Mouse (Mus musculus): ENCODE measurements around the gene LTO1. TPM values are rescaled to one million over a fixed set of nuclear protein-coding genes. Genes with fewer than 3 reads are reported as not detected.

LTO1 gene
- polyA plus RNA-seq, 2 experiments: 22.0 to 46.5 TPM

DNA sequence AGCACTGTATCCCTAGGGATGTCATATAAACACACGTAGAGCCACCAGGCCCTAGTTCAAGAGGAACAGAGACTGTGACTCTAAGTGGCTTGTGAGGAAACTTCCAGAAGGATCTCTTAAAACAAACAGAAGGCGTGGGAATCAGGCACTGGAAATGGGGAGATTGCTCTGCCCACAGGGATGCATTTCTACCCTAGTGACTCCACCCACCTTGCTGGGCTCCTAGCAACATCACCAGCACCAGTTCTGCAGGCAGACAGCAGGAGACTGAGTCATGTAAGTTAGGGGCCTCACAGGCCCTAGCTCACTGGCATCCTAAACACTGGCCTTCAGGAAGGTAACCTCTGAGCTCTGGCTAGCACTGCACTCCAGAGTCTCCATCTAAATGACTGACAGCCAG lies 23.0 kb upstream of the LTO1 start:
- H3K4me2 ChIP-seq (replicated peaks; ENCODE audit: low read depth, low read length, severe bottlenecking): no peak overlapping the region
- H3K9ac ChIP-seq (ENCODE audit: low read depth, low read length, severe bottlenecking): no peak overlapping the region
- no peak overlapping the region for H3K27ac ChIP-seq (replicated peaks; ENCODE audit: low read depth, low read length)
- WGBS: 61% methylated on average over 2 of the region's 2 CpGs
- peaks cover 8% of the 10 kb centered on the region for H3K4me1 ChIP-seq (ENCODE audit: control insufficient read depth, insufficient read depth, low read length)
- H3K4me3 ChIP-seq (replicated peaks; ENCODE audit: low read length): no peak overlapping the region
- ATAC-seq (ENCODE audit: low FRiP score, low read depth): no peak
- no peak for TF ChIP-seq POLR2A (IDR thresholded peaks at IDR 0.05; ENCODE audit: borderline replicate concordance, extremely low read depth, insufficient read depth, insufficient read length)
- no peaks in the 10 kb centered on the region for H3K36me3 ChIP-seq (ENCODE audit: control insufficient read depth, insufficient read depth, low read length)
- no peak for DNase-seq (ENCODE audit: low spot score)
- no peaks in the 10 kb centered on the region for H3K9me3 ChIP-seq (ENCODE audit: control insufficient read depth, low read length)
- peaks cover 24% of the 10 kb centered on the region for H3K27me3 ChIP-seq (ENCODE audit: control insufficient read depth, insufficient read depth, low read length)

DNA sequence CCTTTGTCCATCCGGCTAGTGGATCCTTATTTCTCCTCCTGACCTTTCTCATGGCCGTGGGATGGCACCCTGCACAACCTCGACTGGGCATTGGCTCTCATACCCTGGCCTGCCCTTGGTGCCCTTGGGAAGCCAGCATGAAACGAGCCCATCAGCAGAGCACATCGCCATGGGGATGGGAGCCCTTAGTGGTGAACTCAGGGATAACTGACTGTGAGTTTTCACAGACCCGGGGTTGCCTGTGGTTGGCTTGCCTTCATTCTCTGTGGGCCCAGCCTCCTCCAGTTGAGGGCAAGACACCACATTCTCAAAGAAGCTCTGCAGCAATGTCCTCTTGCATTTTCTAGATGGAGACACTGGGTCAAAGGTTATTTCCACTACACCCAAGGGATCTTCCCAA lies 22.6 kb upstream of the LTO1 start:
- peaks cover 29% of the 10 kb centered on the region for H3K27me3 ChIP-seq (ENCODE audit: control insufficient read depth, insufficient read depth, low read length)
- ATAC-seq (ENCODE audit: low FRiP score, low read depth): no peak
- WGBS: 53% methylated on average over 6 of the region's 6 CpGs

DNA sequence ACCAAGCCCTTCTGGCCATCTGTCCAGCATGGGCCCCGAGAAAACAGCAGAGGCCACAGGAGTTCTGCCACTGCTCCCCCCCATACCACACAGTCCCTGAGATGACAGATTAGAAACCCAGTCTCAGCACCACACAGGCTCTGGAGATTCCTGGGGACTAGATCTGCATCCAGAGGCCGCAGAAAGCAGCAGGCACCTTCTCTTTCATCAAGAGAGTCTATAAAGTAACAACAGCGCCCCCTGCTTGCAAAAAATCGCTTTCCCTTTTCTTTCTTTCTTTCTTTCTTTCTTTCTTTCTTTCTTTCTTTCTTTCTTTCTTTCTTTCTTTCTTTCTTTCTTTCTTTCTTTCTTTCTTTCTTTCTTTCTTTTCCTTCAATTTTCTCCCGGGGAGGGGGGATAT lies 20.7 kb upstream of the LTO1 start:
- Histone ChIP-seq H3K4me3 (replicated peaks; ENCODE audit: low read length) (no peak overlapping the region), H3K27ac (replicated peaks; ENCODE audit: low read depth, low read length) (no peak overlapping the region), H3K36me3 (ENCODE audit: control insufficient read depth, insufficient read depth, low read length) (no peaks in the 10 kb centered on the region), H3K9ac (ENCODE audit: low read depth, low read length, severe bottlenecking) (no peak overlapping the region), H3K27me3 (ENCODE audit: control insufficient read depth, insufficient read depth, low read length) (peaks cover 47% of the 10 kb centered on the region), H3K4me1 (ENCODE audit: control insufficient read depth, insufficient read depth, low read length) (peaks cover 6% of the 10 kb centered on the region), H3K4me2 (replicated peaks; ENCODE audit: low read depth, low read length, severe bottlenecking) (no peak overlapping the region), H3K9me3 (ENCODE audit: control insufficient read depth, low read length) (no peaks in the 10 kb centered on the region)
- ATAC-seq (ENCODE audit: low FRiP score, low read depth) (no peak), DNase-seq (ENCODE audit: low spot score) (peak; percentile 59)
- no peak for TF ChIP-seq POLR2A (IDR thresholded peaks at IDR 0.05; ENCODE audit: borderline replicate concordance, extremely low read depth, insufficient read depth, insufficient read length)
- 2% methylated on average over 5 of the region's 5 CpGs for WGBS

More for the DNA sequence above, 22.6 kb upstream of the LTO1 start:
- Histone ChIP-seq H3K36me3 (ENCODE audit: control insufficient read depth, insufficient read depth, low read length) (no peaks in the 10 kb centered on the region), H3K4me1 (ENCODE audit: control insufficient read depth, insufficient read depth, low read length) (peaks cover 8% of the 10 kb centered on the region), H3K27ac (replicated peaks; ENCODE audit: low read depth, low read length) (no peak overlapping the region), H3K9ac (ENCODE audit: low read depth, low read length, severe bottlenecking) (no peak overlapping the region), H3K4me3 (replicated peaks; ENCODE audit: low read length) (no peak overlapping the region), H3K9me3 (ENCODE audit: control insufficient read depth, low read length) (no peaks in the 10 kb centered on the region), H3K4me2 (replicated peaks; ENCODE audit: low read depth, low read length, severe bottlenecking) (no peak overlapping the region)
- TF ChIP-seq POLR2A (IDR thresholded peaks at IDR 0.05; ENCODE audit: borderline replicate concordance, extremely low read depth, insufficient read depth, insufficient read length): no peak
- no peak for DNase-seq (ENCODE audit: low spot score)

DNA sequence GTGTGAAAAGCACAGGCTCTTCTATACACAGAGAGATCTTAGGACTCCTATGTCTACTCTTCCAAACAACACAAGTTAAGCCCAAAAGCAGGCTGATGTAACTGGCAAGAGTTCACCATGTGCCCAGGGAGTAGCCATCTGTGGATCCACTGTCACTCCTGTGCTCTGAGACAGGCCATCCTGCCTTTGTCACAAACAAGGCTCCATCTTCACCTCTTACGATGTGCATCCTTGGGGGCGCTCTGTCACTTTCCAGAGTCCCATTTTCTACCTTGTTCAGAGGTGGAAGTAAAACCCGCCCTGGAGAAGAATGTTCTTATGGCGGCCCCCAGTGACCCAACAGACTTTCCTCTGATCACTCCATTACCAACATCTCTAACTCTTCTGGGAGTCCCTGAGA lies 20.2 kb upstream of the LTO1 start:
- no peak overlapping the region for H3K9ac ChIP-seq (ENCODE audit: low read depth, low read length, severe bottlenecking)
- no peaks in the 10 kb centered on the region for H3K36me3 ChIP-seq (ENCODE audit: control insufficient read depth, insufficient read depth, low read length)
- no peak overlapping the region for H3K4me3 ChIP-seq (replicated peaks; ENCODE audit: low read length)
- H3K9me3 ChIP-seq (ENCODE audit: control insufficient read depth, low read length): no peaks in the 10 kb centered on the region
- ATAC-seq (ENCODE audit: low FRiP score, low read depth) (no peak), DNase-seq (ENCODE audit: low spot score) (no peak)
- H3K27me3 ChIP-seq (ENCODE audit: control insufficient read depth, insufficient read depth, low read length): peaks cover 53% of the 10 kb centered on the region
- 0% methylated on average over 4 of the region's 4 CpGs for whole genome bisulfite sequencing
- H3K27ac ChIP-seq (replicated peaks; ENCODE audit: low read depth, low read length): no peak overlapping the region
- TF ChIP-seq POLR2A (IDR thresholded peaks at IDR 0.05; ENCODE audit: borderline replicate concordance, extremely low read depth, insufficient read depth, insufficient read length): no peak
- H3K4me2 ChIP-seq (replicated peaks; ENCODE audit: low read depth, low read length, severe bottlenecking): no peak overlapping the region
- H3K4me1 ChIP-seq (ENCODE audit: control insufficient read depth, insufficient read depth, low read length): peaks cover 6% of the 10 kb centered on the region

DNA sequence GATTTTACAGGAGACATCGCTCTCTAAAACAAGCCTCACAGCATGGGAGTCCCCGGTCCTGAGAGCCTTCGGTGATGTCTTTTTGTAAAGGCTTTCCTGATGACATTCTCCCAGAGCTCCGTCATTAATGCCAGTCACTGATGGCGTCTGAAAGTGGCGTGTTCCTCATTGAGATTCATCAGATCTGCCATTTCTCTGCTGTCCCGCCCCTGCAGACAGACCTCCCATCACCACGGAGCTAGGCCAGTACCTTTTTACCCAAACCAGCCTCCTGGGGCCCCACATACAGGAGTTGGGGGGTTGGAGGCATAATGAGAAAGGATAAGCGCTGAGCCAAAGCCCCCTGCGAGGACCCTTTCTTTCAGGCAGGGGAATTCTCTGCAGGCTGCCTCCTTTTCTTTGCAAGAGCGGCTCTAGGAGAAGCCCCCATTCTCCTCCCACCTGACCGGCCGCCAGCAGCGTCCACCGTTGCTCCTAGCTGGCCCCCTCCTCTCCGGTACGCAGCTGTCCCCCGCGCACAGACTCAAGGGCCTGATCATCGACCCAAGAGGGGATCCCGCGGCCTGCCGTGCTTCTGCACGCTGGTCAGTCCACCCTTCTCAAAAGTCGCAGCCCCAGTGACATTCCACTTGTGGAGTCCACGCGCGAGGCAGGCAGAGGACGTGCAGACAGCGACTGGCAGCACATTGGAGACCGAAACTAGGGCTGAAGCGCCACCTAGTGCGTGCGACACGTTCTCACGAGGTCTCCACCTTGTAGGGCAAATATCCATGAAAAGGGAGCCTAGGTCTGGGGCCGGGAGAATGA lies 19.4 kb upstream of the LTO1 start:
- ATAC-seq (ENCODE audit: low FRiP score, low read depth) (peak; percentile 75), DNase-seq (ENCODE audit: low spot score) (peak; percentile 64)
- no peak overlapping the region for H3K27ac ChIP-seq (replicated peaks; ENCODE audit: low read depth, low read length)
- 2% methylated on average over 37 of the region's 37 CpGs for WGBS
- H3K36me3 ChIP-seq (ENCODE audit: control insufficient read depth, insufficient read depth, low read length): no peaks in the 10 kb centered on the region
- peak overlapping the region; percentile 40 for H3K4me3 ChIP-seq (replicated peaks; ENCODE audit: low read length)
- H3K9me3 ChIP-seq (ENCODE audit: control insufficient read depth, low read length): no peaks in the 10 kb centered on the region
- peaks cover 6% of the 10 kb centered on the region for H3K4me1 ChIP-seq (ENCODE audit: control insufficient read depth, insufficient read depth, low read length)
- peaks cover 55% of the 10 kb centered on the region for H3K27me3 ChIP-seq (ENCODE audit: control insufficient read depth, insufficient read depth, low read length)
- H3K9ac ChIP-seq (ENCODE audit: low read depth, low read length, severe bottlenecking): peak overlapping the region; percentile 46; the same call in 1 of the 2 replicates
- no peak for TF ChIP-seq POLR2A (IDR thresholded peaks at IDR 0.05; ENCODE audit: borderline replicate concordance, extremely low read depth, insufficient read depth, insufficient read length)
- H3K4me2 ChIP-seq (replicated peaks; ENCODE audit: low read depth, low read length, severe bottlenecking): peak overlapping the region; percentile 79
